In genomic region chr2:29617341-29617740, GRCm38 (mm10) we compare ENCODE assay signal across 30 mouse cellular contexts.
"Had no signal": no experiment of that assay in that cellular context is flagged by ENCODE, and none has a peak within 500 bp of the region (broad histone marks: within the 10 kb centered on the region; RNA-seq: fewer than 3 reads in every experiment).

No protein-coding gene starts in this region.

- H3K36me3 ChIP-seq: limb, embryonic 10.5 days; limb, embryonic 12.5 days; limb, embryonic 13.5 days; limb, embryonic 15.5 days; liver, embryonic 12.5 days; liver, embryonic 13.5 days; liver, embryonic 15.5 days; lung, embryonic 15.5 days; midbrain, embryonic 10.5 days; midbrain, embryonic 15.5 days had no signal

- H3K27ac ChIP-seq: left cerebral cortex, adult 2 months; limb, embryonic 10.5 days; limb, embryonic 12.5 days; limb, embryonic 13.5 days; limb, embryonic 15.5 days; liver, embryonic 12.5 days; liver, embryonic 13.5 days; liver, embryonic 14.5 days; liver, embryonic 15.5 days; lung, embryonic 15.5 days; macrophage; midbrain, embryonic 10.5 days; midbrain, embryonic 12.5 days; midbrain, embryonic 15.5 days had no signal

- H3K27me3 ChIP-seq: limb, embryonic 12.5 days; limb, embryonic 13.5 days; limb, embryonic 15.5 days; liver, embryonic 12.5 days; liver, embryonic 13.5 days; liver, embryonic 15.5 days; lung, embryonic 15.5 days; midbrain, embryonic 12.5 days; midbrain, embryonic 15.5 days had no signal

- ATAC-seq: liver, embryonic 12.5 days; liver, postnatal 0 days; lung, postnatal 0 days; midbrain, embryonic 15.5 days; midbrain, embryonic 16.5 days had no signal

- H3K9me3 ChIP-seq: limb, embryonic 10.5 days; limb, embryonic 12.5 days; limb, embryonic 15.5 days; liver, embryonic 12.5 days; liver, embryonic 13.5 days; liver, embryonic 15.5 days; lung, embryonic 15.5 days; midbrain, embryonic 10.5 days; midbrain, embryonic 12.5 days; midbrain, embryonic 15.5 days had no signal

- H3K4me2 ChIP-seq: limb, embryonic 12.5 days; limb, embryonic 13.5 days; limb, embryonic 15.5 days; liver, embryonic 11.5 days; liver, embryonic 12.5 days; liver, embryonic 13.5 days; liver, embryonic 15.5 days; lung, embryonic 14.5 days; lung, embryonic 15.5 days; midbrain, embryonic 12.5 days; midbrain, embryonic 15.5 days had no signal

- DNase-seq: left cerebral cortex, postnatal 4 days; liver; liver, embryonic 13.5 days; liver, postnatal 0 days; lung, adult 18-20 months; lung, adult 2 months; lung, embryonic 14.5 days; lung, postnatal 10 days; lung, postnatal 14 days; lung, postnatal 36 days; lung, postnatal 4 days; midbrain, embryonic 14.5 days had no signal

- H3K4me3 ChIP-seq: left cerebral cortex, adult 2 months; limb, embryonic 10.5 days; limb, embryonic 12.5 days; limb, embryonic 13.5 days; limb, embryonic 15.5 days; liver, embryonic 12.5 days; liver, embryonic 13.5 days; liver, embryonic 15.5 days; lung, embryonic 15.5 days; megakaryocyte, embryonic 14.5 days; midbrain, embryonic 10.5 days; midbrain, embryonic 12.5 days; midbrain, embryonic 15.5 days; myocyte had no signal

- H3K9ac ChIP-seq: limb, embryonic 12.5 days; limb, embryonic 13.5 days; limb, embryonic 15.5 days; liver, embryonic 12.5 days; liver, embryonic 13.5 days; liver, embryonic 14.5 days; liver, embryonic 15.5 days; liver, postnatal 0 days; lung, embryonic 14.5 days; lung, embryonic 15.5 days; midbrain, embryonic 12.5 days; midbrain, embryonic 15.5 days had no signal
